Mouse (Mus musculus) bone marrow, adult 2 months (tissue): ENCODE data around the gene Kcnip3.

Experiments
- CTCF ChIP-seq: fragments of 200-500 bp; IDR thresholded peaks from 2 replicates; pipeline ENCODE4 v1.5.1; 2011; ENCODE audit warnings: low read length, control low read depth; ENCODE audit not compliant: control insufficient read depth, insufficient read depth
- POLR2A ChIP-seq: fragments of 200-500 bp; IDR thresholded peaks from 2 replicates; pipeline ENCODE4 v1.6.1; 2011; ENCODE audit warnings: low read depth, mild to moderate bottlenecking, control low read depth, low read length, borderline replicate concordance; ENCODE audit not compliant: control insufficient read depth

- TF ChIP-seq CTCF: no peak
- TF ChIP-seq POLR2A: no peak
Observed at GRCm38 (mm10) chr2:127531592-127531991, 9.7 kb upstream of the Kcnip3 start.
